Mouse (Mus musculus): ENCODE results near the gene Shc3. TPM values are rescaled to one million over a fixed set of nuclear protein-coding genes. Genes with fewer than 3 reads are reported as not detected.
A peak's percentile ranks its signal among the peaks of the same experiment; 100 is the strongest.

The Shc3 gene
- total RNA-seq, 2 experiments from 2014 or later, result 120 to 127 TPM

DNA sequence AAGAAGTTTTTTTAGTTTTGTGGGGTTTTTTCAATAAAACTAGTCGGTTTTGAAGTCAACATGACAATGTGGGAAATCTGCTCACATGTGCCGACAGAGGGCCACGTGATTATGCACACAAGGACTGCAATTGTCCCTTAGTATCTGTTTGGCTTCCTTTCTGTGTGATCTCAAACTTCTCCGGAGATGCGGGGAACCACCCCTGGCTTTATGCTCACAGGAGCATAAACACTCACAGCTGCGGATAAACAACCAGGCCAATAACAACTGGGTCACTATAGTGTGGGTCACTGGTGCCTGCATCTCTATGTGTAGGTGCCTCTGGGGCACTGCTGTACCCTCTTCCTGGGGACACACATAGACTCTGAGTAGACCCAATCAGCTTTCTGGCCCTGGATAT lies 4.5 kb downstream of the Shc3 start:
- TF ChIP-seq CTCF (conservative IDR thresholded peaks at IDR 0.05), result no peak
- no peak for DNase-seq (ENCODE audit: low spot score in 2 of 2)
- H3K27ac ChIP-seq, result peak overlapping the region; percentile 95; the same call in 1 of the 2 replicates
- peak overlapping the region; percentile 82 for H3K4me3 ChIP-seq

GRCm38 (mm10) chr13:51553343-51553742 lies 15.9 kb downstream of the Shc3 start:
- no peak overlapping the region for H3K4me3 ChIP-seq
- no peak for DNase-seq (ENCODE audit: low spot score in 2 of 2)
- no peak for TF ChIP-seq CTCF (conservative IDR thresholded peaks at IDR 0.05)

GRCm38 (mm10) chr13:51552233-51552632 lies 17.0 kb downstream of the Shc3 start:
- H3K27ac ChIP-seq, result no peak overlapping the region
- TF ChIP-seq CTCF (conservative IDR thresholded peaks at IDR 0.05), result no peak
- H3K4me3 ChIP-seq, result no peak overlapping the region
- DNase-seq (ENCODE audit: low spot score in 2 of 2), result no peak

More at GRCm38 (mm10) chr13:51553343-51553742, 15.9 kb downstream of the Shc3 start:
- H3K27ac ChIP-seq, result no peak overlapping the region

- Histone ChIP-seq H3K27ac (no peak overlapping the region), H3K4me3 (no peak overlapping the region)
- no peak for DNase-seq (ENCODE audit: low spot score in 2 of 2)
- TF ChIP-seq CTCF (conservative IDR thresholded peaks at IDR 0.05), result no peak
Observed at GRCm38 (mm10) chr13:51551824-51552223, 17.4 kb downstream of the Shc3 start.

DNA sequence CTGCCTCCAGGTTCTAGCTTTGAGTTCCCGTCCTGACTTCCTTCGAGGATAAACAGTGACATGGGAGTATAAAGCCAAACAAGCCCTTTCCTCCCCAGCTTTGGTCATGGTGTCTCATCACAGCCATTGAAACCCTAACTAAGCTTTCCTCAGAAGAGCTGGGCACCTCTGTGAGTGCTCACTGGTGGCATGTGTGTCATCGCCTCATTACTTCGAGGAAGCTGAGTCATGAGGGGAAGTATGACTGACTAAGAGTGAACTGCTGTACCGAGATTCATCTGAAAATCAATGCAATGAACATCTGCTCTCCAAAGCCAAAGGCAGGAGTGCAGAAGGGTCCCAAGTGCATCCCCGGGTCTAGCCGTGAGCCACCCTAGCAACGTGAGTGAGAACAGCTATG lies 29.4 kb downstream of the Shc3 start:
- no peak for TF ChIP-seq CTCF (conservative IDR thresholded peaks at IDR 0.05)
- H3K4me3 ChIP-seq, result no peak overlapping the region
- DNase-seq (ENCODE audit: low spot score in 2 of 2), result no peak
- no peak overlapping the region for H3K27ac ChIP-seq

DNA sequence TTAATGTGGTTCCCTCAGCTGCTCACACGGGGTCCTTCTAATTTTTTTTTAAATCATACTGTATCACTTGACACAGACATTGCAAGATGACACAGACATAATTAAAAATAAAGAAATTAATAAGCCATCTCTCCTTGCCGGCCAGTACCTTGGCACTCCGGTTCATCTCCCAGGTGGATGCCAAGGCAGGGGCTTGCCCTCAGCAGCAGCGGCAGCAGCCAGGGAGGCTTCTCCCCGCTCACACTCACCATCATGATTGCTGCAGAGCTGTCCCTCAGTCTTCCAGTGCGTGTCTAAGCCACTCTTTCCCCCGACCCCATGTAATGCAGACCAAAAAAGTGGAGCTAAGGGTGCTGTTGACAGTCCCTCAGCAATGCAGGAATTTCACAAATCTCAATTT lies 33.9 kb downstream of the Shc3 start:
- no peak for DNase-seq (ENCODE audit: low spot score in 2 of 2)
- H3K4me3 ChIP-seq, result no peak overlapping the region
- H3K27ac ChIP-seq, result no peak overlapping the region
- no peak for TF ChIP-seq CTCF (conservative IDR thresholded peaks at IDR 0.05)

DNA sequence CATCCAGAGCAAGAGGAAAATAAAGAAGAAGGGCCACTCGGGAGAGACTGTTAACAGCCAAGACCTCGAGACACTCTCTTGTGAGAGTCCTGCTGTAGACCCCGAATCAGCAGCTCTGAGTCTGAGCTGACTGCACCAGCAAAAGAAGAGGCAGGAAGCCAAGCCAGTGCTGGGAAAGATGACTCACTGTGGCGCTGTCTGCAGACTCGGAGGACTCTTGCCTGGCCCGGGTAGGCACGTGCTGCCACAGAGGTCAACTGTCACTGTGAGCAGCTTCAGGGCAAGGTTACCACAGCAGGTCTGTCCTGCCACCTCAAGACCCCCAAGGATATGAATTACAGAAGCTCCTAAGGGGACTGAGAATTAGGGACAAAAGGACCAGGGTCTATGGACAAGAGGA lies 42.7 kb downstream of the Shc3 start:
- no peak for TF ChIP-seq CTCF (conservative IDR thresholded peaks at IDR 0.05)
- Histone ChIP-seq H3K27ac (peak overlapping the region; percentile 50), H3K4me3 (no peak overlapping the region; the same call in 1 of the 2 replicates)
- peak; percentile 53 to 62 for DNase-seq (ENCODE audit: low spot score in 2 of 2)

- DNase-seq (ENCODE audit: low spot score in 2 of 2), result no peak
- no peak for TF ChIP-seq CTCF (conservative IDR thresholded peaks at IDR 0.05)
- no peak overlapping the region for H3K27ac ChIP-seq
- no peak overlapping the region for H3K4me3 ChIP-seq
Observed at GRCm38 (mm10) chr13:51524316-51524715, 44.9 kb downstream of the Shc3 start.

GRCm38 (mm10) chr13:51523311-51523710 lies 45.9 kb downstream of the Shc3 start:
- DNase-seq (ENCODE audit: low spot score in 2 of 2), result no peak
- TF ChIP-seq CTCF (conservative IDR thresholded peaks at IDR 0.05), result no peak
- H3K4me3 ChIP-seq, result no peak overlapping the region
- H3K27ac ChIP-seq, result no peak overlapping the region

- Histone ChIP-seq H3K27ac (no peak overlapping the region), H3K4me3 (no peak overlapping the region)
- TF ChIP-seq CTCF (conservative IDR thresholded peaks at IDR 0.05), result no peak
- no peak for DNase-seq (ENCODE audit: low spot score in 2 of 2)
Observed at GRCm38 (mm10) chr13:51518880-51519279, 50.3 kb downstream of the Shc3 start.

DNA sequence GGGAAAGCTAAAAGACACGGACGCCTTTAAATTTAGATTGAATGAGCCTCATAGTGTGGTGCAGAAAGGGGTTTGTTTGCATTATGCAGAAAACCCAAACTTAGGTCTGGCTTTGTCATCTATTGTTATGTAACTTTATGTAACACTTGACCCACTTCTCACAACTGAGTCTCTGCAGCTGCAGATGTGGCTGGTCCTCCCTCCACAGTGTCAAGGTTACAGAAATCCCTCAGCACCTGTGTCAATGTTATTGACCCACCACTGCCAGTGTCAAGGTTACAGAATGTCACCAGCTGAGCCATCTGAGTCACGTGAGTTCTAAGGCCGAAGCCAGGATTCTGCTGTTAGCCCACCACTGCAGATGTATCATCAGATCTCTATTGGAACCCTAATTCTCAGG lies 51.3 kb downstream of the Shc3 start:
- no peak for TF ChIP-seq CTCF (conservative IDR thresholded peaks at IDR 0.05)
- no peak for DNase-seq (ENCODE audit: low spot score in 2 of 2)
- Histone ChIP-seq H3K4me3 (no peak overlapping the region), H3K27ac (no peak overlapping the region)

GRCm38 (mm10) chr13:51508836-51509235 lies 60.4 kb downstream of the Shc3 start:
- TF ChIP-seq CTCF (conservative IDR thresholded peaks at IDR 0.05), result no peak
- Histone ChIP-seq H3K4me3 (no peak overlapping the region), H3K27ac (no peak overlapping the region)
- no peak for DNase-seq (ENCODE audit: low spot score in 2 of 2)

DNA sequence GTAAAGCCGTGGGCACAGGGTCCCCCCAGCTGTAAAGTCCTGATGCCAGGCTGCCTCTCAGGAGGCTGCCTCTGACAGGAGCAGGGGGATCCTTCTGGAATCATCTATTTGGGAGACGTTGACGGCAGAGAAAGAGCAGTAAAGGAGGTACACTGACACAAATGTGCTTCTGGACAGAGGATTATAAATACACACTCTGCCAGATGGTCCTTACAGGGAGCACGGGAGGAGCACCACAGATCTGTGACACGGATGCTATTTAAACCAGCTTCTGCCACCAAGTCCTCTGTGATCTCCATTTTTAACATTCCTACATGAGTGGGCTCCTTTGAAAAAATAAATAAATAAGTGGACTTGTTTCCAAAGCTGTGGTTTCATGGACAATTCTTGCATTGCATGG lies 63.5 kb downstream of the Shc3 start:
- H3K4me3 ChIP-seq, result no peak overlapping the region
- no peak for DNase-seq (ENCODE audit: low spot score in 2 of 2)
- H3K27ac ChIP-seq, result no peak overlapping the region; the same call in 1 of the 2 replicates
- TF ChIP-seq CTCF (conservative IDR thresholded peaks at IDR 0.05), result no peak

DNA sequence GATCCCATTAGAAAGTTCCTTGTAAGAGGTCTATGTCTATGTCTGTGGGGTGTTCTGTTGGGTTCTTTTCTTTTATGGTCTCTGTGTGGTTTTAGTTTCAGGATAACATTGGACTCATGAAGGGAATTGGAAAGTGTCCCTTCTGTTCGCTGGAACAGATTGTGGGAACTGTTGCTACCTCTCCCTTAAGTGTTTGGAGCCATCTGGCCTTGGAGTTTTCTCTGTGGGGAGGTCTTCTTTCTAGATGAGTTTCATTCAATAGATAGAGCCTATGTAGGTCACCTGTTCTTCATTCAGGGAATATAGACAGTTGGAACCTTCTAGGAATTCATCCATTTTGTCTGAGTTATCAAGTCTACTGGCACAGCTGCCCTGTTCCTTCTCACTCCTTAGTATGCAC lies 69.5 kb downstream of the Shc3 start:
- Histone ChIP-seq H3K4me3 (no peak overlapping the region), H3K27ac (no peak overlapping the region)
- no peak for TF ChIP-seq CTCF (conservative IDR thresholded peaks at IDR 0.05)
- DNase-seq (ENCODE audit: low spot score in 2 of 2), result no peak

- no peak for DNase-seq (ENCODE audit: low spot score in 2 of 2)
- TF ChIP-seq CTCF (conservative IDR thresholded peaks at IDR 0.05), result no peak
- no peak overlapping the region for H3K27ac ChIP-seq
- H3K4me3 ChIP-seq, result no peak overlapping the region
Observed at GRCm38 (mm10) chr13:51493676-51494075, 75.5 kb downstream of the Shc3 start.

Measured in layer of hippocampus, adult 2 months (tissue).